Mouse (Mus musculus): ENCODE data around the gene Plekhm3.

Plekhm3 gene

GRCm38 (mm10) chr1:64736681-64737501 is 219.7 kb downstream of the Plekhm3 start:
- no peak for DNase-seq (ENCODE audit: extremely low read depth, insufficient read length, low spot score)
